Mouse (Mus musculus) liver, postnatal 0 days (tissue): ENCODE measurements at regions not wholly inside any gene's neighbourhood (a gene's known extent, or its start where the extent isn't known, plus 50 kb on each side); places are given as distances from the start of the nearest gene placed in this dataset.

Experiments
- ATAC-seq: fragments of 200-750 bp; cut with Nextera tagmentation; 2 replicates; pipeline ENCODE4 v1.8.0; 2017; ENCODE audit warnings: mild to moderate bottlenecking, moderate library complexity
- DNase-seq: peaks from one replicate; pipeline ENCODE4 v3.0.0-alpha.2; 2016
- H3K27ac ChIP-seq: fragments of 300-500 bp; sonication (generic); 2 replicates; pipeline ENCODE4 v1.5.1; 2014; ENCODE audit warnings: antibody characterized with exemption, moderate library complexity, mild to moderate bottlenecking, low read depth
- H3K27me3 ChIP-seq: fragments of 300-500 bp; sonication (generic); 2 replicates; pipeline ENCODE4 v1.6.1; 2014; ENCODE audit warnings: low read length, control low read depth, mixed read lengths; ENCODE audit not compliant: insufficient read depth
- H3K36me3 ChIP-seq: fragments of 300-500 bp; sonication (generic); replicated peaks from 2 replicates; pipeline ENCODE4 v1.6.1; 2014; ENCODE audit warnings: mild to moderate bottlenecking, control low read depth, low read length, moderate library complexity, mixed read lengths; ENCODE audit not compliant: insufficient read depth
- H3K4me1 ChIP-seq: fragments of 300-500 bp; sonication (generic); 2 replicates; pipeline ENCODE4 v1.6.1; 2014; ENCODE audit warnings: antibody characterized with exemption, mild to moderate bottlenecking, control low read depth; ENCODE audit not compliant: insufficient read depth
- H3K4me2 ChIP-seq: fragments of 300-500 bp; sonication (generic); 2 replicates; pipeline ENCODE4 v1.6.1; 2014; ENCODE audit warnings: low read depth, mild to moderate bottlenecking, low read length, moderate library complexity, mixed read lengths
- H3K4me3 ChIP-seq: fragments of 300-500 bp; sonication (generic); 2 replicates; pipeline ENCODE4 v1.5.1; 2014; ENCODE audit warnings: low read depth, low read length
- H3K9ac ChIP-seq: fragments of 300-500 bp; sonication (generic); replicated peaks from 2 replicates; pipeline ENCODE4 v1.6.1; 2014; ENCODE audit warnings: mild to moderate bottlenecking, moderate library complexity
- H3K9me3 ChIP-seq: fragments of 300-500 bp; sonication (generic); 2 replicates; pipeline ENCODE4 v1.6.1; 2016; ENCODE audit warnings: mild to moderate bottlenecking, control low read depth, low read length, mixed read lengths
- CTCF ChIP-seq: sonication (generic); IDR thresholded peaks from 2 replicates; pipeline ENCODE4 v1.5.1; 2016; ENCODE audit warnings: antibody characterized with exemption, low read depth
- EP300 ChIP-seq: IDR thresholded peaks from 2 replicates; pipeline ENCODE4 v1.6.1; 2016; ENCODE audit warnings: antibody characterized with exemption, low read depth, mild to moderate bottlenecking
- WGBS: fragments of 180-500 bp; shearing (Covaris S2); extraction: QIAGEN DNeasy Blood & Tissue Kit; methylation state at CpG from one replicate; pipeline ENCODE4 v1.1.7; 2014; ENCODE audit not compliant: insufficient replicate concordance; 5-methylcytosine and 5-hydroxymethylcytosine counted together

GRCm38 (mm10) chr17:76205082-76205481 is 653.3 kb upstream of the Fam98a start:
- DNase-seq: no peak
- H3K9ac ChIP-seq: no peak overlapping the region
- no peak for TF ChIP-seq EP300
- TF ChIP-seq CTCF: no peak

GRCm38 (mm10) chr17:76184813-76185212 is 633.1 kb upstream of the Fam98a start:
- 58% methylated on average over 2 of the region's 2 CpGs for WGBS
- Histone ChIP-seq H3K4me2 (no peak overlapping the region), H3K9me3 (no peaks in the 10 kb centered on the region), H3K36me3 (no peaks in the 10 kb centered on the region), H3K9ac (no peak overlapping the region), H3K27me3 (no peaks in the 10 kb centered on the region), H3K27ac (no peak overlapping the region), H3K4me3 (no peak overlapping the region), H3K4me1 (no peaks in the 10 kb centered on the region)
- no peak for ATAC-seq
- TF ChIP-seq EP300: no peak
- TF ChIP-seq CTCF: no peak
- no peak for DNase-seq

More at GRCm38 (mm10) chr17:76205082-76205481, 653.3 kb upstream of the Fam98a start:
- no peak overlapping the region for H3K4me2 ChIP-seq
- no peaks in the 10 kb centered on the region for H3K9me3 ChIP-seq
- no peaks in the 10 kb centered on the region for H3K27me3 ChIP-seq
- no peak overlapping the region for H3K27ac ChIP-seq
- H3K4me3 ChIP-seq: no peak overlapping the region
- no peaks in the 10 kb centered on the region for H3K36me3 ChIP-seq
- no peaks in the 10 kb centered on the region for H3K4me1 ChIP-seq
- ATAC-seq: no peak

DNA sequence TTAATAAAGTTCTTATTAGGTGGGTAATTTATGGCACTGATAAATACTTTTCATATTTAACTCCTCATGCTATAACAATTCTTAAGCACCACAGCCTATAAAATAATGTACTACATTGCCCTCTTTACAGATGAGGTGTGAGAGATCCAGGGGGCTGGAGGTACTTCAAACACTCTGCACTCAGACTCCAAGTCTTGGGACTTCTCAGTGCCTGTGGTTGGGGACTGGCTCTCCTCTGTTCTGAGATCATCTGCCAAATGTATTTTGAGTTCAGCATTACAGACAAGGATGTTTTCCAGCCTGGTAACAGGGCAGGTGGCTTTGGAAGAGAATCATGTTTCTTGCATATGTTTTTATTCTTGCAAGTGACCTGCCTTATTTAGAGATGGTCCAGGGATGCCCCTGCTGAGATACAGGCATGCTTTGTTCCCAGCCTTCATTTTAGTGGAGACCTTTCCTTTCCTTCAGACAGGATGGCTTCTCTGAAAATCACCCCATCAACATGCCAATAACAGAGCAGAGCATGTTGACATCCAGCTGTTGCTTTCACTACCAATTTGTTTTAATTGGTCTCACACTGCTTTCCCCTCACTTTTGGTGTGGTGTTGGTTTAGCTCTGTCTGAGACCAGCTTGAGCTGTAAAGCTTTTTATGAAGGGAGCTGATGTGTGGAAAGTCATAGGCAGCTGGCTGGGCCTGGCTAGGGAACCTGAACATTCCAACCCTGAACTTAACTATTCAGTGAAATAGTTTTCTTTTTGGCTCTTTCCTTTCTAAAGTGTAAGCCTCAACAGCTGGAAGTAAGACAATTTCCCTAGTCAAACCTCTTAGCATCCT is 585.1 kb upstream of the Fam98a start:
- Histone ChIP-seq H3K27ac (no peak overlapping the region), H3K9me3 (no peaks in the 10 kb centered on the region), H3K9ac (no peak overlapping the region), H3K4me1 (no peaks in the 10 kb centered on the region), H3K4me3 (no peak overlapping the region), H3K4me2 (no peak overlapping the region), H3K27me3 (no peaks in the 10 kb centered on the region), H3K36me3 (no peaks in the 10 kb centered on the region)
- TF ChIP-seq CTCF (no peak), EP300 (no peak)
- ATAC-seq: no peak
- no peak for DNase-seq

DNA sequence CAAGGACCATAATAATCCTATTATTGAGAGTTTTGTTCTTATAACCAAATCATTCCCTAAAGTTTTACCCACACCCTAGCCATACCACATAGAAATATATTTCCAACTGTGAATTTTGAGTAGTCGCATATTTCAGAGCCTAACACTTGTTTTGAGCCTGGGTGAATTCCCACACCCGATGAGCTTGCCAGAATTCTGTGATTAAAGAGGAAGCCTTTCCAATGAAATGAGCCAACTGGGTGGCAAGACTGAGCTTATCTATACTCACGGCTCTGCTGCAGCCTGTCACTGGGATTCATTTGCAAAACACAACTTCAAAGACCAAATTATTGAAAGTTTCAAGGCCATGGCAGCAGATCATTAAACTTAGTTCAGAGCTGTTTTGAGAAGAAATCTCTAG is 582.3 kb upstream of the Fam98a start:
- Histone ChIP-seq H3K9ac (no peak overlapping the region), H3K27me3 (no peaks in the 10 kb centered on the region), H3K4me1 (no peaks in the 10 kb centered on the region), H3K9me3 (no peaks in the 10 kb centered on the region), H3K4me2 (no peak overlapping the region), H3K36me3 (no peaks in the 10 kb centered on the region), H3K4me3 (no peak overlapping the region), H3K27ac (no peak overlapping the region)
- ATAC-seq: no peak
- DNase-seq: no peak
- 61% methylated on average over 3 of the region's 3 CpGs for WGBS
- TF ChIP-seq EP300 (no peak), CTCF (no peak)

DNA sequence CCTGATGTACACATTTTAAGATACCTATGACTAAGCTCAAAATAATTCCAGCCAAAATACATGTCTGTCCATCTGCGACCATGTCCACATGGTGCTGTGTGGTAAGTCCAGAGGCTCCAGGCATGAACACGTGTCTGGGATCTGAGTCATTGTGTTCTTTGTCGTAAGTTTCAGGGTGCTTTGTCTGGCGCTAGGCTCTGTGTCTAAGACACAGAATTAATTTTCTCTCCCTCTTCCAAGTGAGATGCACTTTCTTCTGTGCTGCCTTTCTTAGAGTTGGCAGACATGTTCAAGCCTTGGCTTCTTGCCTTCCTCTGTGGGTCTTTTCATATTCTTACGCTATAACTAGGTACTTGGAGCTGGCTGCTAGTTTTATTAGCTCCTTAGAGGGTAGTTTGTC is 573.5 kb upstream of the Fam98a start:
- 76% methylated on average over 5 of the region's 5 CpGs for whole genome bisulfite sequencing

DNA sequence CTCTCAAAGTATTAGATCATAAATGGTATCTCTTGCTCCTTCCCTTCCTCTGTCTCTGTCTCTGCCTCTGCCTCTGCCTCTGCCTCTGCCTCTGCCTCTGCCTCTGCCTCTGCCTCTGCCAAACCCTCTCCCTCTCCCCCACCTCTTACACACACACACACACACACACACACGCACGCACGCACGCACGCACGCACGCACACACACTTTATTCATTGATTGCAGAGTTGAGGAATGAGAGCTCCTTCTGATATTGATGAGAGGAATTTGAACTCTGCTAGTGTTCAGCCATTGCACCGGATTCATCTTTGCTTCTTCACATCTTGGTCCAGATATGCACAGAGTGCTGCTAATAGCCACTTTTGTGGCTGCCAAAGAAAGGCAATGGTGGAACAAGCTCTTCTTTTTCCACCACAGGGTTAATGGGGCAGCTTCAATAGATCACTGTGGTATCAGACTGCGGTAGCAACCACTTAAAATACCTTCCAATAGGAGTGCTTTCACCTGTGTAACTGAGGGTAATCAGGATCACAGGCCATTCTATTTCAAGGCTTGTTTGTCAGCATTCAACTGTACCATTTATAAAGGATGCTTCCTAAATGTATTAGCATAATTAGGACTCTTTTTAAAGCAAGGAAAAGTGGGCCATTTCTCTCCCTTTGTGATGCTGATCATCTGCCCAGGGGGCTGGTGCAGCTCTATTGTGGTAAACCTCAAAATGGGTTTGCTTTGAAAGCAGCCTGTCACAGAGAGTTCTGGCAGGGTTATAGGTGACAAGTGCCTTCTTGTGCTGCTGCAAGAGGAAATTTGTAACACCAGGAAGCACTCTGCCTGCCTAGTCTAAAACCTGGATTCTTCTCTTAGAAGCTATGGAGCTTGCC is 559.8 kb upstream of the Fam98a start:
- Histone ChIP-seq H3K4me2 (no peak overlapping the region), H3K4me1 (no peaks in the 10 kb centered on the region), H3K36me3 (no peaks in the 10 kb centered on the region), H3K9me3 (no peaks in the 10 kb centered on the region), H3K4me3 (no peak overlapping the region), H3K27me3 (no peaks in the 10 kb centered on the region), H3K9ac (no peak overlapping the region), H3K27ac (no peak overlapping the region)
- ATAC-seq (no peak), DNase-seq (no peak)
- no peak for TF ChIP-seq CTCF
- TF ChIP-seq EP300: no peak
- WGBS: 75% methylated on average over 9 of the region's 9 CpGs

More for the DNA sequence above, 573.5 kb upstream of the Fam98a start:
- H3K4me1 ChIP-seq: no peaks in the 10 kb centered on the region
- no peak for ATAC-seq
- TF ChIP-seq CTCF (no peak), EP300 (no peak)
- no peak overlapping the region for H3K4me3 ChIP-seq
- no peaks in the 10 kb centered on the region for H3K27me3 ChIP-seq
- H3K9ac ChIP-seq: no peak overlapping the region
- H3K36me3 ChIP-seq: no peaks in the 10 kb centered on the region
- H3K4me2 ChIP-seq: no peak overlapping the region
- H3K27ac ChIP-seq: no peak overlapping the region
- DNase-seq: no peak
- no peaks in the 10 kb centered on the region for H3K9me3 ChIP-seq
